Mouse (Mus musculus) lung, postnatal 0 days (tissue): Measurements from ENCODE around the gene Msantd4. TPM values are rescaled to one million over a fixed set of nuclear protein-coding genes. Genes with fewer than 3 reads are reported as not detected.
"Not testable (repeated sequence)": the region's sequence is repeated elsewhere in the genome, so short reads cannot be mapped to it uniquely, and the experiment has no call there.

Source experiments
- ATAC-seq: fragments of 200-750 bp; cut with Nextera tagmentation; 2 replicates; pipeline ENCODE4 v1.8.0; 2017; ENCODE audit warnings: moderate library complexity
- DNase-seq: peaks from one replicate; pipeline ENCODE4 v3.0.0-alpha.2; 2016; ENCODE audit warnings: low spot score
- H3K27ac ChIP-seq: fragments of 300-500 bp; sonication (generic); 2 replicates; pipeline ENCODE4 v1.5.1; 2014; ENCODE audit warnings: antibody characterized with exemption, mild to moderate bottlenecking, low read length, mixed read lengths
- H3K27me3 ChIP-seq: fragments of 300-500 bp; sonication (generic); replicated peaks from 2 replicates; pipeline ENCODE4 v1.6.1; 2014; ENCODE audit warnings: low read length, mixed read lengths; ENCODE audit not compliant: insufficient read depth
- H3K36me3 ChIP-seq: fragments of 300-500 bp; sonication (generic); 2 replicates; pipeline ENCODE4 v1.6.1; 2014; ENCODE audit warnings: low read length, mixed read lengths; ENCODE audit not compliant: insufficient read depth
- H3K4me1 ChIP-seq: fragments of 300-500 bp; sonication (generic); 2 replicates; pipeline ENCODE4 v1.6.1; 2014; ENCODE audit warnings: antibody characterized with exemption, low read depth, low read length, mixed read lengths; ENCODE audit not compliant: insufficient read depth
- H3K4me2 ChIP-seq: fragments of 300-500 bp; sonication (generic); replicated peaks from 2 replicates; pipeline ENCODE4 v1.6.1; 2014; ENCODE audit warnings: low read depth, mild to moderate bottlenecking, low read length, moderate library complexity, mixed read lengths
- H3K4me3 ChIP-seq: fragments of 300-500 bp; sonication (generic); 2 replicates; pipeline ENCODE4 v1.5.1; 2014; ENCODE audit warnings: low read depth, low read length
- H3K9ac ChIP-seq: fragments of 300-500 bp; sonication (generic); replicated peaks from 2 replicates; pipeline ENCODE4 v1.6.1; 2014; ENCODE audit warnings: low read depth, mild to moderate bottlenecking
- H3K9me3 ChIP-seq: fragments of 300-500 bp; sonication (generic); 2 replicates; pipeline ENCODE4 v1.6.1; 2016; ENCODE audit warnings: low read length, mixed read lengths
- CTCF ChIP-seq: IDR thresholded peaks from 2 replicates; pipeline ENCODE4 v1.5.1; 2016; ENCODE audit warnings: antibody characterized with exemption, mild to moderate bottlenecking
- EP300 ChIP-seq: IDR thresholded peaks from 2 replicates; pipeline ENCODE4 v1.6.1; 2016; ENCODE audit warnings: antibody characterized with exemption, mild to moderate bottlenecking, control low read depth
- whole genome bisulfite sequencing: fragments of 180-500 bp; shearing (Covaris S2); extraction: QIAGEN DNeasy Blood & Tissue Kit; methylation state at CpG from one replicate; pipeline ENCODE4 v1.1.7; 2014; 5-methylcytosine and 5-hydroxymethylcytosine counted together
- microRNA-seq: library from miRNA; unstranded; fragments of <30 nt; microRNA quantifications from one replicate; pipeline ENCODE4, GENCODE M21; 2016
- polyA plus RNA-seq: library from polyadenylated mRNA; unstranded; fragments of >200 nt; fragmentation: Nextera tagmentation; extraction: Ambion mirVana; gene quantifications from 2 replicates; pipeline ENCODE4 v1.2.1, GENCODE M21; 2015

Msantd4 gene
- polyA plus RNA-seq, result 20.2 and 20.7 TPM in 2 replicates

DNA sequence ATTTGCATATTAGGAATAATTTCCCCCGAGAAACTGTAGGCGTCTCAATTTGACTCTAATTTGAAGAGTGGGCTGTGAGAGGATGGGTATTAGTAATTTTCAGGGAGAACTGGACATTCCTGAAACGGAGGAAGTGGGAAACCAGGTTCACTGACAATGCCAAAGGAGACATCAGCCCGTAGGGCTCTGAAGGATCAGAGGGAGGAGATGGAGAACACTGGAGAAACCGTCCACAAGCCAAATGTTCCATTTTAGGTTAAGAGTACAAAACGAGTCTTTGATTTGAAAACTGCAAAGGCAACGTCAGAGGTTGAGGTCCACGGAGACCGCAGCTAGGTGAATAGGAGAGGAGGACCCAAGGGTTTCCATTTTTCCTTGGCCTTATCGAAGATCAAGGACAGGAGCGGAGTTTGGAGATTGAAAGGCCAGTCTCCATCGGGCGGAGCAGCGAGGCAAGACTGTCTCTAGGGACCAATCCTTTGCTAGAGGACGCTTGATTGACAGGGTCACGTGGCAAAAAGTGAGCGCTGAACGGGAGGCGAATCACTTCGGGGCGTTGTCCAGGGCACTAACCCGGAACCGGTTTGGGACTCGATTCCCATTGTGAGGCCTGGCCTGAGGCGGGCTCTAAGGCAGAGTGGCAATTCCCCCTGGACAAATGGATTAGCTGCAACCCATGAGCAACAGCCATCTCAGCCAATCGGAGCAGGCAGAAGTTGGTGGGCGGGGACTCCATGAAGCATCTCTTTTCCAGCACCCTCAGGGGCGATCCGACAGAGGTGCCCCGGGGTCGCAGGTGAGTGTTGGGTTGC is at the start of gene Msantd4:
Gene Msantd4, plus strand, starts transcription at position 735 of the 812 bp plus-strand sequence.
- no peaks in the 10 kb centered on the region for H3K27me3 ChIP-seq
- peak; percentile 100 for ATAC-seq
- TF ChIP-seq EP300 (no peak; the same call in 1 of the 2 replicates), CTCF (peak; percentile 20; the same call in 1 of the 2 replicates)

DNA sequence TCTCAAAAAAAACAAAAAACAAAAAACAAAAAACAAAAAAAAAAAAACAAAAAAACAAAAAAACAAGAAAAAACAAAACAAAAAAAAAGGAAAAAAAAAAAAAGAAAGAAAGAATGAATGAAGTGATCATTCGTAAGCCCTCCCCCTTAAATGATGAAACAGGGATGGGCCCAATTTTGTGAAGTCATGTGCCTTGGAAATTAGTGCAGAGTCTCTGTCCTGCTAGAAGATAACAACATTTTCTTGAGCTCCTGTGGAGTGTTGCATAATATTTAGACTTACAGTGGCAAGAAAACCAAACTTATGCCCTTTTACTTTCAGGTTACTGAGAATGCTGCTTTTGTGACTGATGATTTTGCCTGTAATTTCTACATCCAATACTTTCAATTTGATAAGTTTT is 23.2 kb upstream of the Msantd4 start:
- no peaks in the 10 kb centered on the region for H3K9me3 ChIP-seq
- no peak for DNase-seq
- no peaks in the 10 kb centered on the region for H3K27me3 ChIP-seq
- ATAC-seq, result no peak
- H3K36me3 ChIP-seq, result no peaks in the 10 kb centered on the region
- H3K4me2 ChIP-seq, result no peak overlapping the region
- H3K4me3 ChIP-seq, result no peak overlapping the region
- 94% methylated on average over 1 of the region's 1 CpGs for WGBS
- H3K9ac ChIP-seq, result no peak overlapping the region
- no peak overlapping the region for H3K27ac ChIP-seq
- no peaks in the 10 kb centered on the region for H3K4me1 ChIP-seq
- TF ChIP-seq CTCF, result no peak
- no peak for TF ChIP-seq EP300

More for the DNA sequence above, at the start of gene Msantd4:
- Histone ChIP-seq H3K36me3 (no peaks in the 10 kb centered on the region), H3K9ac (peak within 1 kb of the TSS; percentile 56), H3K9me3 (no peaks in the 10 kb centered on the region), H3K27ac (peak within 1 kb of the TSS; percentile 68), H3K4me3 (peak within 1 kb of the TSS; percentile 93), H3K4me2 (peak within 1 kb of the TSS; percentile 84), H3K4me1 (no peaks in the 10 kb centered on the region)
- peak; percentile 100 for DNase-seq
- WGBS, result 2% methylated on average over 31 of the region's 31 CpGs

- Histone ChIP-seq H3K9me3 (no peaks in the 10 kb centered on the region), H3K36me3 (0 out of 2 replicates have a peak, but pooled peaks cover 2% of the 10 kb centered on the region), H3K27me3 (no peaks in the 10 kb centered on the region), H3K4me2 (peak overlapping the region; percentile 84), H3K4me1 (no peaks in the 10 kb centered on the region), H3K4me3 (peak overlapping the region; percentile 93), H3K27ac (peak overlapping the region; percentile 66; the same call in 1 of the 2 replicates), H3K9ac (peak overlapping the region; percentile 56)
- no peak for TF ChIP-seq CTCF
- TF ChIP-seq EP300, result no peak
- WGBS, result 0% methylated on average over 15 of the region's 15 CpGs
- ATAC-seq (peak; percentile 34), DNase-seq (no peak)
Measured at GRCm38 (mm10) chr9:4376640-4377120, 318 bp downstream of the Msantd4 start.

DNA sequence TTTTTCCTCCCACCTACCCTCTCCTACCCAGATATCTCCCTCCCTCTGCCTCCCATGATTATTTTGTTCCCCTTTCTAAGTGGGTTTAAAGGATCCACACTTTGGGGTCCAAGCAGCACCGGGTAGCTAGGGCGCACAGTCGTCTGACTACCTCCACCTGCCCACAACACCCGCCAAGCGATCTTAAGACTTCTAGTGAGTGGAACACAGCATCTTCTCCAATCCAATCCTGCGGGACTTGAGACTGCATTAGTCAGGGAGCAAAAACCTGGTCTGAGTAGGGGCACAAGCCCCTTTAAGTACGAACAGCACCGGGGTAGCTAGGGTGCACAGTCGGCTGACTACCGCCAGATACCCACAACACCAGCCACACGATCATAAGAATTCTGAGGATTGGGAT is 24.4 kb downstream of the Msantd4 start:
- WGBS, result 92% methylated on average over 11 of the region's 11 CpGs

More for the DNA sequence above, 24.4 kb downstream of the Msantd4 start:
- H3K9ac ChIP-seq, H3K9me3 ChIP-seq, H3K4me3 ChIP-seq, ATAC-seq, H3K27ac ChIP-seq, H3K36me3 ChIP-seq, H3K4me2 ChIP-seq, H3K4me1 ChIP-seq, DNase-seq, H3K27me3 ChIP-seq: not testable (repeated sequence)

Small RNAs within 50 kb of the gene (microRNA-seq; reads per million reads assigned to microRNA genes)
- gene Gm23992, result not detected

Other genes with a start within 250 kb of the Msantd4 start
- gene Aasdhppt, start 67.1 kb upstream of the Msantd4 start, polyA plus RNA-seq, result 19.7 and 22.6 TPM in 2 replicates
- gene Kbtbd3, start 66.7 kb upstream of the Msantd4 start, polyA plus RNA-seq, result 7.9 and 9.3 TPM in 2 replicates